Mouse (Mus musculus) kidney, adult 2 months (tissue): ENCODE measurements around the gene Cfap74. TPM values are rescaled to one million over a fixed set of nuclear protein-coding genes. Genes with fewer than 3 reads are reported as not detected.

ENCODE experiments used
- DNase-seq: peaks from one replicate; pipeline ENCODE4 v3.0.0; 2021
- H3K27ac ChIP-seq: fragments of 200-500 bp; 2 replicates; pipeline ENCODE4 v1.5.1; 2012; ENCODE audit warnings: low read depth, low read length, control low read depth, inconsistent platforms; ENCODE audit not compliant: insufficient read depth
- H3K27me3 ChIP-seq: fragments of 200-500 bp; replicated peaks from 2 replicates; pipeline ENCODE4 v1.6.1; 2012; ENCODE audit warnings: mild to moderate bottlenecking, moderate library complexity, low read length, inconsistent platforms; ENCODE audit not compliant: control insufficient read depth, insufficient read depth
- H3K36me3 ChIP-seq: fragments of 200-500 bp; 2 replicates; pipeline ENCODE4 v1.6.1; 2012; ENCODE audit warnings: mild to moderate bottlenecking, moderate library complexity, low read length, inconsistent platforms; ENCODE audit not compliant: control insufficient read depth, insufficient read depth
- H3K4me1 ChIP-seq: fragments of 200-500 bp; 2 replicates; pipeline ENCODE4 v1.6.1; 2011; ENCODE audit warnings: low read length; ENCODE audit not compliant: control insufficient read depth, insufficient read depth
- H3K4me3 ChIP-seq: fragments of 200-500 bp; 2 replicates; pipeline ENCODE4 v1.5.1; 2011; ENCODE audit warnings: mild to moderate bottlenecking, low read depth, low read length, control low read depth; ENCODE audit not compliant: insufficient read depth
- CTCF ChIP-seq: fragments of 200-500 bp; conservative IDR thresholded peaks from 2 replicates; pipeline ENCODE4 v1.5.1; 2011; ENCODE audit warnings: low read depth, mild to moderate bottlenecking, control low read depth, low read length, moderate library complexity, mixed read lengths; ENCODE audit not compliant: insufficient read depth, insufficient read length
- POLR2A ChIP-seq: fragments of 200-500 bp; IDR thresholded peaks from one replicate; pipeline ENCODE4 v1.6.1; 2011; ENCODE audit warnings: low read depth, low read length, control low read depth
- WGBS: fragments of 180-500 bp; shearing (Covaris S2); methylation state at CpG from one replicate; pipeline ENCODE4 v1.1.7; 2018; 5-methylcytosine and 5-hydroxymethylcytosine counted together
- polyA plus RNA-seq: library from polyadenylated mRNA; depleted of rRNA; stranded (reverse); fragments of >200 nt; gene quantifications from 2 replicates; pipeline ENCODE4 v1.2.3, GENCODE M21; 2012

The Cfap74 gene
- polyA plus RNA-seq, 1 experiment: 0.27 TPM

DNA sequence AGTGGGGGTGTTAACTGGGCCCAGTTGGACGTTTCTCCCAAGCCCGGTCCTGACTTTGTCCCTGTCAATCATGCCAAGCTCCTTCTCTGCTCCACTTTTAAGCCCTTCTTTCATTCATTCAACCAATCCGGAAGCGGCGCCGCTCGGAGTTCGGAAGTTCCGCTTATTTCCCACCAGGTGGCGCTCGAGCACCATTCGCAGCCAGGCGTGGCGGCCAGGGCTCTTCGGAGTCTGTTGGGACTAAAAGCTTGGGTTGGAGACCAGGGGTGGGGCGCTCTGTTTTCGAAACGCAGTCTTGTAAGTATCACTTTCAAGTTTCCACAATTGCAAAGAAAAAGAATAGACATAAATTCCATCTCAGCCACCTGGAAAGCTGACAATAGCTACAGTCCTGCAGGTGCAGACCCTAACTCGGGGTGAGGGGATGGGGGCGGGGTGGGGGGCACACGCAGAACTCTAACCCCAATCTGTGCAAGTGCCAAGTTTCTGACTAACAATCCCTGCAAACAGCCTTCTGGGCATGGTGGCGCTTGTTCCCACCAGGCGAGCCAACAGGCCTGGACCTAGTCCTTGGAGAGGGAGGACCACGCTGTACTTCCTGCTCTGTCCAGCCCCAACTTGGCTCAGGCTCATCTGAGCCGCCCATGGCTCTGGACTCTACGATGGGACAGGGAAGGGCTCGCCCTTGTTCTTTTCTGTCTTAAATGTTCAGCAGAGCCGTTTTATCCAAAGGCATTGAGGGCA is 72.6 kb downstream of the Cfap74 start:
- H3K27me3 ChIP-seq: no peaks in the 10 kb centered on the region
- H3K27ac ChIP-seq: peak overlapping the region; percentile 51
- no peaks in the 10 kb centered on the region for H3K4me1 ChIP-seq
- H3K4me3 ChIP-seq: peak overlapping the region; percentile 3; the same call in 1 of the 2 replicates
- 13% methylated on average over 28 of the region's 28 CpGs for WGBS
- no peaks in the 10 kb centered on the region for H3K36me3 ChIP-seq
- peak; percentile 76 for DNase-seq
- TF ChIP-seq POLR2A (peak; percentile 19), CTCF (peak; percentile 91)

- 84% methylated on average over 6 of the region's 6 CpGs for WGBS
- H3K36me3 ChIP-seq: no peaks in the 10 kb centered on the region
- peak overlapping the region; percentile 51 for H3K27ac ChIP-seq
- no peaks in the 10 kb centered on the region for H3K4me1 ChIP-seq
- TF ChIP-seq CTCF: no peak
- TF ChIP-seq POLR2A: no peak
- H3K4me3 ChIP-seq: no peak overlapping the region
- no peaks in the 10 kb centered on the region for H3K27me3 ChIP-seq
- DNase-seq: no peak
Observed at GRCm38 (mm10) chr4:155482125-155482480, 73.1 kb downstream of the Cfap74 start.

GRCm38 (mm10) chr4:155482733-155483540 is 73.9 kb downstream of the Cfap74 start:
- no peak overlapping the region for H3K4me3 ChIP-seq
- H3K36me3 ChIP-seq: no peaks in the 10 kb centered on the region
- no peaks in the 10 kb centered on the region for H3K27me3 ChIP-seq
- H3K4me1 ChIP-seq: peaks cover 5% of the 10 kb centered on the region
- no peak for TF ChIP-seq CTCF
- no peak for DNase-seq
- no peak overlapping the region for H3K27ac ChIP-seq
- 90% methylated on average over 8 of the region's 8 CpGs for WGBS

GRCm38 (mm10) chr4:155485521-155485920 is 76.5 kb downstream of the Cfap74 start:
- peaks cover 22% of the 10 kb centered on the region for H3K4me1 ChIP-seq
- WGBS: 70% methylated on average over 3 of the region's 3 CpGs
- H3K27me3 ChIP-seq: no peaks in the 10 kb centered on the region
- no peak overlapping the region for H3K4me3 ChIP-seq
- H3K27ac ChIP-seq: no peak overlapping the region
- no peak for DNase-seq
- TF ChIP-seq POLR2A: no peak
- TF ChIP-seq CTCF: no peak
- no peaks in the 10 kb centered on the region for H3K36me3 ChIP-seq

- Histone ChIP-seq H3K27me3 (no peaks in the 10 kb centered on the region), H3K4me3 (no peak overlapping the region), H3K4me1 (peaks cover 25% of the 10 kb centered on the region), H3K36me3 (no peaks in the 10 kb centered on the region), H3K27ac (peak overlapping the region; percentile 87)
- peak; percentile 24 for DNase-seq
- WGBS: 52% methylated on average over 3 of the region's 3 CpGs
- no peak for TF ChIP-seq CTCF
- no peak for TF ChIP-seq POLR2A
Observed at GRCm38 (mm10) chr4:155487746-155488145, 78.8 kb downstream of the Cfap74 start.

DNA sequence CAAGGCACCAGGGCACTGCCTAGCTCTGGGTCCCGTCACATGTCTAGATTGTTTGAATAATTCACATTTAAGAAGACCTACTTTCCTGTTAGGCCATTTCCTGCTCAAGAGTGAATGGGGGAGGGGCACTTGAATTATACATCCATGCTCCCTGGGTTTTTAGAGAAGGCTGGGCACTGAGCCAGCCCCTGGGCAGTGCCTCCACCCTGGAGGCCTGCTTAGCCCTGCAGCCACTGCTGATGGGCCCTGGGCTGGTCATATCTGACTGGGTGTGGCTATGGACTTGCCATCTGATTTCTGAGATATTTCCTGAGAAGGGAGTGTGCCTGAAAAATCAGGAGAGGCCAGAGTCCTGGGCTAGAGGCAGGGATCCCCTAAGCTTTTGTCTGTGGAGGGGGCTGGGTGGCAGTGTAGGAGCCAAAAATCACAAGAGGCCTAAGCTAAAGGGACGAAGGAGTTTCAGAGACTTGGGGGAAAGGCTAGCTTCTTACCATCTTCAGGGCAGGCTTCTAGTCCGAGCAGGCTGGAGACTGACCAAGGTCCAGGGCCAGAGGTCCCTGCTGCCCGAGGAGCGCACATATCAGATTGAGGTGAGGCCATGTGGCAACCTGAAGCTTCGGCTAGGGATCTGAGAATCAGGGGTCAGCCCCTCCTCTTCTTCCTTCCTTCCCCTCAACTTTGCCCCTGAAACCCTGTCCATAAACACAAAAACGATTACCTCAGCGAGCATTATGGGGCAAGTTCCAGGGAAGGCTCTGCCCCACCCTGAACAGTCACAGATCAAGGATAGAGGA is 79.4 kb downstream of the Cfap74 start:
- H3K27ac ChIP-seq: peak overlapping the region; percentile 87
- H3K4me3 ChIP-seq: no peak overlapping the region
- H3K4me1 ChIP-seq: peaks cover 25% of the 10 kb centered on the region
- peak; percentile 95 for DNase-seq
- H3K36me3 ChIP-seq: no peaks in the 10 kb centered on the region
- no peaks in the 10 kb centered on the region for H3K27me3 ChIP-seq
- TF ChIP-seq POLR2A (no peak), CTCF (no peak)
- 28% methylated on average over 8 of the region's 8 CpGs for WGBS

DNA sequence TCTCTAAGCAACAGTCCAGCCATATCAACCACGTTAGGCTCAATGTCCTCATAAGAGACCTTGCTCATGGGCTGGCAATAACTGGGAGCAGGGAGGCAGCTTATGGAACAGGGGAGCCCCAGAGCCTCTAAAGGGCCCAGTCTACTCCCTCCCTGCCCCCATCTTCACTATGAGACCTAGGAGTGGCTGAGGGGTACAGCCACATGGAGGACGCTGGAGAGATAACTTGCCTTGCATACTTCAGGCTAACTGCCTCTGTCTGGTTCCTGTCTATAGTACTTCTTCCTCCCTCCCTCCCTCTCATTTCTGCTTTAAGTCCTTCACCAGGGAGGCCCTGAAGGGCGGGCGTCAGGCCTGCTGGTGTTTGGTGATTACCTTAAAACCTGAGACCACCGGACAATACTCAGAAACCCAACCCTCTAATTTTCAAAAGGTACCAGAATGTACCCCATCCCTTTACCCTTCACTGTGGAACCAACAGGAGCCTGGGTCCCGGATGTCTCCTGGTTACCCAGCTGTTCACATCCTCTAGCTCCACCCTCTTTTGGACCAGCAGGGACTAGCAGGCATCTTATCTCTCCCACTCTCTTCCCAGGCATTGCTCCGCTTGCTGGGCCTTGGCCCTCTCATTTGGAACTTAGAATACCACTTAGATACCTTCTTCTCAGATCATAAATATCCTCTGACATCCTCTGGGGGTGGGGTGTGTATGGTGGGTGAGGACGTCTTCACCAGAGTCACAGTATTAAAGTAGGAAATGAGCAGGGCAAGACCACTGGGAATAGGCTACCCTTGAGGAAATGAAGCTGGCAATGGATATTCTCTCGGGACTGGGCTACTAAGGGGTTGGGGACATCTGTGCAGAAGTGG is 80.3 kb downstream of the Cfap74 start:
- 83% methylated on average over 9 of the region's 9 CpGs for WGBS
- Histone ChIP-seq H3K27ac (peak overlapping the region; percentile 87), H3K36me3 (no peaks in the 10 kb centered on the region), H3K4me3 (no peak overlapping the region), H3K27me3 (no peaks in the 10 kb centered on the region), H3K4me1 (peaks cover 25% of the 10 kb centered on the region)
- DNase-seq: no peak
- TF ChIP-seq POLR2A (no peak), CTCF (no peak)
